Mouse (Mus musculus): ENCODE measurements at regions not wholly inside any gene's neighbourhood (a gene's known extent, or its start where the extent isn't known, plus 50 kb on each side); places are given as distances from the start of the nearest gene placed in this dataset.
A peak's percentile ranks its signal among the peaks of the same experiment; 100 is the strongest.

DNA sequence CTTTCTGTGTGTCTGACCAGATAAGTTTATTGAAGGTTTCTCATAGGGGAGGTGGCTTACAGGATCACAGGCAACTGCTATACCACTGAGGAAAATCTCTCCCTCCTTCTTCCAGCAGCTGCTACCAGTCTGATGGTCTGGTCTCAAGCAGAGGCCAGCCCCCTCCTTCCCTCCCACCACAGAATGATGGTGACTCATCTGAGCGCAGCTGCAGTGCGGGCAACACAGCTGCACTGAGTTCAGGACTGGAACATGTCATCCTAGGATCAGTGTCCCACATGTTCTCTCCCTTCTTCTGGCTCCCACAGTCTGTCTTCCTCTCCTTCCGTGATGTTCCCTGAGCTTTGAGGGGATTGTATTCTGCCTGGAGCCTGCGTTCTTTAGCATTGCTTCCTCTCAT lies 375.1 kb upstream of the Zmiz1 start:
- no peak for DNase-seq
- no peaks in the 10 kb centered on the region for H3K4me1 ChIP-seq (ENCODE audit: control insufficient read depth, insufficient read depth, low read length)
- no peak overlapping the region for H3K4me3 ChIP-seq (replicated peaks; ENCODE audit: insufficient read depth, low read depth, low read length)
- 97% methylated on average over 4 of the region's 4 CpGs for WGBS
- no peak for TF ChIP-seq POLR2A (IDR thresholded peaks at IDR 0.05; ENCODE audit: borderline replicate concordance, insufficient read depth, low read length)
- TF ChIP-seq CTCF (IDR thresholded peaks at IDR 0.05; ENCODE audit: borderline replicate concordance, insufficient read depth, low read depth, low read length), result no peak
- no peak overlapping the region for H3K27ac ChIP-seq (ENCODE audit: insufficient read depth, low read length)
- H3K27me3 ChIP-seq (ENCODE audit: control insufficient read depth, insufficient read depth, low read length), result no peaks in the 10 kb centered on the region

DNA sequence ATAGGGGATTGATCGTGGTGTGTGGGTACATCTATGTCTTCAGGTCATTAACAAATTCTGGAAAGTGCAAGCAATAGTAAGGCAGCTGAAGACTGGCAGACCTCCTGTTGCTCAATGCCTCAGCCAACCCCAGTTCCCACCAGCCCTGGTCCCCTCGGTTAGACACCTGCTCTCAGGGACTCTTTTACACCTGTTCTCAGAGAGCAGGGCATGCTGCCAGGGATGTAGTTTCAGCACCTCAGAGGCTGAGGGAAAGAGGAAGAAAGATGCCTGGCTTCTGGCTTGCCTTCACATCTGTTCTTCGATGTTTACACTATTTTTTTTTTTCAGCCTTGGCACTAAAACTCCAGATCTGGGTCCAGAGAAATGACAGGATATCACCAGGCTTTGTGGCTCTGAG lies 362.2 kb upstream of the Zmiz1 start:
- WGBS, result 34% methylated on average over 3 of the region's 3 CpGs
- no peaks in the 10 kb centered on the region for H3K4me1 ChIP-seq (ENCODE audit: control insufficient read depth, insufficient read depth, low read length)
- DNase-seq, result peak in 1 of 2 experiments; percentile 41
- TF ChIP-seq CTCF (IDR thresholded peaks at IDR 0.05; ENCODE audit: borderline replicate concordance, insufficient read depth, low read depth, low read length), result no peak
- no peak for TF ChIP-seq POLR2A (IDR thresholded peaks at IDR 0.05; ENCODE audit: borderline replicate concordance, insufficient read depth, low read length)
- no peak overlapping the region for H3K4me3 ChIP-seq (replicated peaks; ENCODE audit: insufficient read depth, low read depth, low read length)
- no peaks in the 10 kb centered on the region for H3K27me3 ChIP-seq (ENCODE audit: control insufficient read depth, insufficient read depth, low read length)
- no peak overlapping the region for H3K27ac ChIP-seq (ENCODE audit: insufficient read depth, low read length)

DNA sequence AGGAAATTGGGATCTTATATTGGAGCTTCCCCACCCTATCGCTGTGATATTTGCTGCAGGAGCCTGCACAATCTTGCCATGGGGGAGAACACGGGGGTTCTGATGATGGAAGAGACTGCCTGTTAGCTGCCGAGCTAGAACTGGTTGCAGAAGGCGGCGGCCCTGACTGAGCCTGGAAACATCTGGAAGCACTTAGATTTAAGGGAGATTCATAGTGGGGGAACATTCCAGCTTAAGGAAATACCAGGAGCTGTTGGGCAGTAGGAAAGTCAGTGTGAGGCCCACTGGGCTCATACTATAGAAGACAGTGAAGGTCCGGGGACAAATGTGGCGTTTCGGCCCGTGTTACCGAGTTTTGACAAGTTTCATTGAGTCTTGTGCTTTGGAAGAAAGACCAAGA lies 353.6 kb upstream of the Zmiz1 start:
- DNase-seq, result no peak
- TF ChIP-seq CTCF (IDR thresholded peaks at IDR 0.05; ENCODE audit: borderline replicate concordance, insufficient read depth, low read depth, low read length) (no peak), POLR2A (IDR thresholded peaks at IDR 0.05; ENCODE audit: borderline replicate concordance, insufficient read depth, low read length) (no peak)
- H3K27ac ChIP-seq (ENCODE audit: insufficient read depth, low read length), result no peak overlapping the region
- no peaks in the 10 kb centered on the region for H3K27me3 ChIP-seq (ENCODE audit: control insufficient read depth, insufficient read depth, low read length)
- H3K4me1 ChIP-seq (ENCODE audit: control insufficient read depth, insufficient read depth, low read length), result no peaks in the 10 kb centered on the region
- WGBS, result 96% methylated on average over 10 of the region's 10 CpGs
- H3K4me3 ChIP-seq (replicated peaks; ENCODE audit: insufficient read depth, low read depth, low read length), result no peak overlapping the region

DNA sequence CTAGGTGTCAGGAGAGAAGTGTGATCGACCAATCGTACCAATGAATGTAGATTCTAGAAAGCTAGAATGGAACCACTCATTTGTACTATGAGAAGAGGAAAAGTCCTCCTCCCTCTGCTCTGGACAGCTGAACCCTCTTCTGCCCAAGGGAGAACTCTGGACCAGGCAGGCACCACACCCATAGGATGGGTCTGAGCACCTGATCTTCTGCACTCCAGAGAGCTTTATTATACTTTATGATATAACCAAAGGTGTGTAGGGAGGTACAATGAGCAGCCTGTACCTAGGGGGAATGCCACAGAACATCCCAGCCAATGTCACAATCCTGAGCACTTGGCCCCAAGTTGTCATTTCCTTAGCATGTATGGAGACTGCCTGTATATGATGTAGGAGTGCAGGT lies 352.5 kb upstream of the Zmiz1 start:
- WGBS, result 97% methylated on average over 2 of the region's 2 CpGs

DNA sequence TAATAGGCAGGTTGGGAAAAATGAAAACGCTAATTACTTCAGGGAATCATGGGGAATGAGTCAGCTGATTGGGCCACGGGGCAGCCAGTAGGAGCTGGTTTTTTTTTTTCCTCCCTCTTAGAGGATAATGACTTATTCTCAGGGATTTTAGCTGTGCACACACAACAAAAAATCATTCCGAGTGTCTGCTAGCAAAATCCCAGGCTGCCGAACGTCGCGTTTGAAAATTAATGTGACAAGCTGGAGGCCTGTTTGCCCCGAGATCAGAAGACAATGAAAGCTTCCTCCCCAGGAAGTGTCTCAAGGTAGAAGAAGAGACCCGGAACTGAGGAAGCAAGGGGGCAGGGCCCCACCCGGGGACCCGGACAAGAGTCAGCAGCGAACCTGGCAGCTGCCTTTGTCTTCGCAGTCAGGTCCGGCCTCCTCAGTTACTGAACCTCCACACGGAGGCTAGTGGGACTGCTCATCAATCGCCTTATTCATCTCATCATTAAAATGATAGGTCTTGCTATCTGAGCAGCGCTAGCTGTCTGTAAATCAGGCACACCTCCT lies 350.8 kb upstream of the Zmiz1 start:
- H3K27ac ChIP-seq (ENCODE audit: insufficient read depth, low read length), result no peak overlapping the region

More for the DNA sequence above, 352.5 kb upstream of the Zmiz1 start:
- Histone ChIP-seq H3K4me3 (replicated peaks; ENCODE audit: insufficient read depth, low read depth, low read length) (no peak overlapping the region), H3K27ac (ENCODE audit: insufficient read depth, low read length) (no peak overlapping the region), H3K4me1 (ENCODE audit: control insufficient read depth, insufficient read depth, low read length) (no peaks in the 10 kb centered on the region), H3K27me3 (ENCODE audit: control insufficient read depth, insufficient read depth, low read length) (no peaks in the 10 kb centered on the region)
- TF ChIP-seq POLR2A (IDR thresholded peaks at IDR 0.05; ENCODE audit: borderline replicate concordance, insufficient read depth, low read length), result no peak
- TF ChIP-seq CTCF (IDR thresholded peaks at IDR 0.05; ENCODE audit: borderline replicate concordance, insufficient read depth, low read depth, low read length), result no peak
- DNase-seq, result no peak

DNA sequence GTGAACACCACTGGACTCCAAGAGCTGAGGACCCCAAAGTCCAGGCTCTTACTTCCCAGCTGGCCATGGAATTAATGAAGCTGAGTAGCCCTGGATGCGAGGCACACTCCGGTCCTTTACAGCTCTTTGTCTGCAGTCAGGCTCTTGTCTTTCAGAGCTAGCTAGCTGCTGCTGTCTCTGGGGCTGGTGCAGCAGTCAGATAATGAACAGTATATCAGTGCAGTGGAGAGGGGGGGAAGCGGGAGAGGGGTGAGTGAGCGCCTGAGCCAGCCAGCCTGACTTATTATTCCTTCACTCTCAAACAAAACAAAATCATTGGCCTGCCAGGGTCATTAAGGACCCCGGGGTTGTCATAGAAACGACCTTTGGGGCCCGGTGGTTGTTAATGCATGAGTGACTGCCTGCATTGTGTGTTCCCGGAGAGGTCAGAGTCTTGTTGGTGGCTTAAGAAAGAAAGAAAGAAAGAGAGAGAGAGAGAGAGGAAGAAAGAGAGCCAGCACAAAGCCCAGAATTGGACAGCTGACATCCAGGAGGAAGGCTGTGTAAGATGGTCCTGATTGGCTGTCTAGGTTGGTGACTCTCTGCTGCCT lies 350.2 kb upstream of the Zmiz1 start:
- Histone ChIP-seq H3K4me3 (replicated peaks; ENCODE audit: insufficient read depth, low read depth, low read length) (no peak overlapping the region), H3K27me3 (ENCODE audit: control insufficient read depth, insufficient read depth, low read length) (no peaks in the 10 kb centered on the region), H3K4me1 (ENCODE audit: control insufficient read depth, insufficient read depth, low read length) (peaks cover 11% of the 10 kb centered on the region), H3K27ac (ENCODE audit: insufficient read depth, low read length) (no peak overlapping the region)
- WGBS, result 59% methylated on average over 8 of the region's 8 CpGs
- TF ChIP-seq CTCF (IDR thresholded peaks at IDR 0.05; ENCODE audit: borderline replicate concordance, insufficient read depth, low read depth, low read length), result no peak
- TF ChIP-seq POLR2A (IDR thresholded peaks at IDR 0.05; ENCODE audit: borderline replicate concordance, insufficient read depth, low read length), result no peak
- no peak for DNase-seq

More for the DNA sequence above, 350.8 kb upstream of the Zmiz1 start:
- DNase-seq, result no peak
- TF ChIP-seq POLR2A (IDR thresholded peaks at IDR 0.05; ENCODE audit: borderline replicate concordance, insufficient read depth, low read length), result no peak
- TF ChIP-seq CTCF (IDR thresholded peaks at IDR 0.05; ENCODE audit: borderline replicate concordance, insufficient read depth, low read depth, low read length), result no peak
- H3K4me1 ChIP-seq (ENCODE audit: control insufficient read depth, insufficient read depth, low read length), result peaks cover 9% of the 10 kb centered on the region
- H3K4me3 ChIP-seq (replicated peaks; ENCODE audit: insufficient read depth, low read depth, low read length), result no peak overlapping the region
- no peaks in the 10 kb centered on the region for H3K27me3 ChIP-seq (ENCODE audit: control insufficient read depth, insufficient read depth, low read length)
- 66% methylated on average over 17 of the region's 17 CpGs for WGBS

DNA sequence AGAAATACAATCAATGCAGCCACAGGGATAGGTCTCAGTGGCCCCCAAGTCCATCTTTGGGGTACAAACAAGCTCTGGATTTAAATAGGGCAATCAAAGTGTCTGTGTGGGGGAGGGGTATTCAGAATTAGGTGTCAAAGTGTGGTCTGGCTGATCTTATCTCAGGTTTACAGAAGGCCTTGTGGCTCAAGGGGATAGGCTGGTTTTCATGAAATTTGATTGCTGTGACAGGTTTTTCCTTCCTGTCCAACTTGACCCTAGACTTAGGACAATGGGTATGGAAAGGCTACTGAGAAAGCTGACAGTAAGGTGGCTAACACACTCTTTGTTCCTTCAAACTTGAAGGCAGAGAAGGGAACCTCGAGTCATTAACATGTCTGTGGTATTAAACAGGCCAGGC lies 349.3 kb upstream of the Zmiz1 start:
- H3K4me1 ChIP-seq (ENCODE audit: control insufficient read depth, insufficient read depth, low read length), result peaks cover 11% of the 10 kb centered on the region
- 90% methylated on average over 1 of the region's 1 CpGs for WGBS
- H3K27ac ChIP-seq (ENCODE audit: insufficient read depth, low read length), result no peak overlapping the region
- no peaks in the 10 kb centered on the region for H3K27me3 ChIP-seq (ENCODE audit: control insufficient read depth, insufficient read depth, low read length)
- no peak overlapping the region for H3K4me3 ChIP-seq (replicated peaks; ENCODE audit: insufficient read depth, low read depth, low read length)
- TF ChIP-seq POLR2A (IDR thresholded peaks at IDR 0.05; ENCODE audit: borderline replicate concordance, insufficient read depth, low read length) (no peak), CTCF (IDR thresholded peaks at IDR 0.05; ENCODE audit: borderline replicate concordance, insufficient read depth, low read depth, low read length) (no peak)
- DNase-seq, result no peak

DNA sequence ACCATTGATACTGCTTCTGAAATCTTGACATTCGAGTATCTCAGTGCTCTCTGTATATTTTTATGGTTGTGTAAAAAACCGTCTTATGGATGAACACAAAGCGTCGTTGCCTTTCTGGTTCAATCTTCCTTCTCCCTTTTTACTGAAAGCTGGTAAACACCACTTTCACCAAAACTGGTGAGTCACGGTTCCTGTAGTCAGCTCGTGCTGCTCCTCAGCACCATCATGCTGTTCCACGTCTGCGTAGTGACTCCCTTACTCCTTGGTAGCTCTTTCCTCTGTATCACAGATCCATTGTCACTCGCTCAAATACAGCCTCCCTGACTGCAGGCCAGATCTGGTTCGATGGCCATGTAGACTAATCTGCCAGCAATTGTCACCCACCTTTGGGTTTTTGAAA lies 346.2 kb upstream of the Zmiz1 start:
- TF ChIP-seq CTCF (IDR thresholded peaks at IDR 0.05; ENCODE audit: borderline replicate concordance, insufficient read depth, low read depth, low read length), result no peak
- TF ChIP-seq POLR2A (IDR thresholded peaks at IDR 0.05; ENCODE audit: borderline replicate concordance, insufficient read depth, low read length), result no peak
- Histone ChIP-seq H3K27me3 (ENCODE audit: control insufficient read depth, insufficient read depth, low read length) (no peaks in the 10 kb centered on the region), H3K4me1 (ENCODE audit: control insufficient read depth, insufficient read depth, low read length) (peaks cover 11% of the 10 kb centered on the region), H3K4me3 (replicated peaks; ENCODE audit: insufficient read depth, low read depth, low read length) (no peak overlapping the region), H3K27ac (ENCODE audit: insufficient read depth, low read length) (no peak overlapping the region)
- 79% methylated on average over 10 of the region's 10 CpGs for WGBS
- DNase-seq, result no peak

Measured in cerebellum, adult 2 months (tissue).